Mouse (Mus musculus) hindbrain, postnatal 0 days (tissue): ENCODE results near the gene Kcnh2. TPM values are rescaled to one million over a fixed set of nuclear protein-coding genes. Genes with fewer than 3 reads are reported as not detected.
A peak's percentile ranks its signal among the peaks of the same experiment; 100 is the strongest.

ENCODE experiments used
- ATAC-seq: fragments of 200-750 bp; cut with Nextera tagmentation; 2 replicates; pipeline ENCODE4 v1.8.0; 2017; ENCODE audit warnings: mild to moderate bottlenecking, moderate TSS enrichment, moderate library complexity
- DNase-seq: peaks from one replicate; pipeline ENCODE4 v3.0.0-alpha.2; 2015; ENCODE audit warnings: low spot score
- H3K27ac ChIP-seq: fragments of 300-500 bp; sonication (generic); 2 replicates; pipeline ENCODE4 v1.5.1; 2014; ENCODE audit warnings: mild to moderate bottlenecking
- H3K27me3 ChIP-seq: fragments of 300-500 bp; sonication (generic); 2 replicates; pipeline ENCODE4 v1.6.1; 2014; ENCODE audit warnings: low read length, mixed read lengths; ENCODE audit not compliant: insufficient read depth
- H3K36me3 ChIP-seq: fragments of 300-500 bp; sonication (generic); 2 replicates; pipeline ENCODE4 v1.6.1; 2014; ENCODE audit warnings: low read length, mixed read lengths; ENCODE audit not compliant: insufficient read depth
- H3K4me1 ChIP-seq: fragments of 300-500 bp; sonication (generic); 2 replicates; pipeline ENCODE4 v1.6.1; 2014; ENCODE audit warnings: antibody characterized with exemption, low read length, mixed read lengths; ENCODE audit not compliant: insufficient read depth
- H3K4me2 ChIP-seq: fragments of 300-500 bp; sonication (generic); 2 replicates; pipeline ENCODE4 v1.6.1; 2014; ENCODE audit warnings: low read depth, mild to moderate bottlenecking, low read length, moderate library complexity, mixed read lengths
- H3K4me3 ChIP-seq: fragments of 300-500 bp; sonication (generic); 2 replicates; pipeline ENCODE4 v1.5.1; 2014; ENCODE audit warnings: low read length
- H3K9ac ChIP-seq: fragments of 300-500 bp; sonication (generic); replicated peaks from 2 replicates; pipeline ENCODE4 v1.6.1; 2014; ENCODE audit warnings: mild to moderate bottlenecking, low read length, moderate library complexity, mixed read lengths
- H3K9me3 ChIP-seq: fragments of 300-500 bp; sonication (generic); 2 replicates; pipeline ENCODE4 v1.6.1; 2016; ENCODE audit warnings: low read length, mixed read lengths
- CTCF ChIP-seq: IDR thresholded peaks from 2 replicates; pipeline ENCODE4 v1.5.1; 2016; ENCODE audit warnings: antibody characterized with exemption, control low read depth, low read depth
- WGBS: fragments of 180-500 bp; shearing (Covaris S2); extraction: QIAGEN DNeasy Blood & Tissue Kit; methylation state at CpG from one replicate; pipeline ENCODE4 v1.1.7; 2014; 5-methylcytosine and 5-hydroxymethylcytosine counted together
- polyA plus RNA-seq: library from polyadenylated mRNA; unstranded; fragments of >200 nt; fragmentation: Nextera tagmentation; extraction: Ambion mirVana; gene quantifications from 2 replicates; pipeline ENCODE4 v1.2.1, GENCODE M21; 2015
- total RNA-seq: library from RNA; depleted of rRNA; stranded (reverse); fragments of >200 nt; gene quantifications from 2 replicates; pipeline ENCODE4 v1.2.3, GENCODE M21; 2014

Gene Kcnh2
- total and polyA plus RNA-seq, 2 experiments from 2014 or later: 11.5 to 70.5 TPM

DNA sequence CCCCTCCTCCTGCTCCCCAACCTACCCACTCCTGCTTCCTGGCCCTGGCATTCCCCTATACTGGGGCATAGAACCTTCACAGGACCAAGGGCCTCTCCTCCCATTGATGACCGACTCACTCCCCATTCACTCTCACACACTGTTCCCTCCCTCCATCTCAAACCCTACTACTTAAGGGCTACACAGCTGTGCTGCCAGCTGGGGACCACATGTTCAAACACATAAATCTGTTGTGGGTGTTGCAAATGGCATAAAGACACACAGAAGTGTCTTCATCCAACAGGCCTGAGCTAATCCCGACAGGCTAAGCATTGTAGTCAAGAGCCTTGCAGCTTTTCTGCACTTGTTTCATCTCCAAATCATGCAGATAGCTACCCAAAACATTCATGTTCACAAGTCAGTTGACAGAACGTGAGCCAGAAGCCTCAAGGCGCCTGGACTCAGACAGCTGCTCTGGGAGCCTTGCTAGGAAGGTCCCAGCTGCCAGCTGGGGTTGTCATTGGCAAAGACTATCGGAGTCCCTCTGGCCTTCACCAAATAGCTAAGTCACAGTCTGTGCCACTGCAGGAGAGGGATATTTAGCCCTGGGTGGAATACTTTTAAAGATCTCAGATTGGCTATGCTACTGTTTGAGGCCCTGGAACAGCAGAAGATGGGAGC, 44.2 kb downstream of the Kcnh2 start:
- H3K27me3 ChIP-seq: no peaks in the 10 kb centered on the region
- no peak overlapping the region for H3K9ac ChIP-seq
- H3K4me1 ChIP-seq: no peaks in the 10 kb centered on the region
- no peaks in the 10 kb centered on the region for H3K9me3 ChIP-seq
- ATAC-seq: 0 out of 2 replicates have a peak, but pooled peaks have one; percentile 40
- 54% methylated on average over 5 of the region's 5 CpGs for WGBS
- no peak overlapping the region for H3K4me2 ChIP-seq
- no peak overlapping the region for H3K4me3 ChIP-seq
- no peak for TF ChIP-seq CTCF
- no peak overlapping the region for H3K27ac ChIP-seq
- peak; percentile 58 for DNase-seq
- H3K36me3 ChIP-seq: no peaks in the 10 kb centered on the region

DNA sequence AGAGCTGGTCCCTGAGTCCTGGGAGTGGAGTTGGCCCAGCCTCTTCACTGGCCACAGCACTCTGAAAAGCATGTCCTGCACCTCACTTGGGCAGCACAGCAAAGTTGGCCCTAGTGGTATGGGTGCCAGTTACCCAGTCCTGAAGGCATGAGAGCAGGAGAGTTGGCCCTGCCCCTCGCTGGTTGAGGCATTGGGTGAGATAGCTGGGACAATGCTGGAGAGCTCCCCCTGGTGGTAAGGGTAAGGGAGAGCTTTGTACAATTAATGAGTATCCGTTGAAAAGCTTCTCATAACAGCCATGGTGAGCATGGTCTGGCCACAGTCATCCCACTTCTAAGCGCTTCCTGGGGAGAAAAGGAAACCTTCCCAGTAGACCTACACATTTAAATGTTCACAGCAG, 48.2 kb downstream of the Kcnh2 start:
- H3K36me3 ChIP-seq: no peaks in the 10 kb centered on the region
- WGBS: 56% methylated on average over 3 of the region's 3 CpGs

DNA sequence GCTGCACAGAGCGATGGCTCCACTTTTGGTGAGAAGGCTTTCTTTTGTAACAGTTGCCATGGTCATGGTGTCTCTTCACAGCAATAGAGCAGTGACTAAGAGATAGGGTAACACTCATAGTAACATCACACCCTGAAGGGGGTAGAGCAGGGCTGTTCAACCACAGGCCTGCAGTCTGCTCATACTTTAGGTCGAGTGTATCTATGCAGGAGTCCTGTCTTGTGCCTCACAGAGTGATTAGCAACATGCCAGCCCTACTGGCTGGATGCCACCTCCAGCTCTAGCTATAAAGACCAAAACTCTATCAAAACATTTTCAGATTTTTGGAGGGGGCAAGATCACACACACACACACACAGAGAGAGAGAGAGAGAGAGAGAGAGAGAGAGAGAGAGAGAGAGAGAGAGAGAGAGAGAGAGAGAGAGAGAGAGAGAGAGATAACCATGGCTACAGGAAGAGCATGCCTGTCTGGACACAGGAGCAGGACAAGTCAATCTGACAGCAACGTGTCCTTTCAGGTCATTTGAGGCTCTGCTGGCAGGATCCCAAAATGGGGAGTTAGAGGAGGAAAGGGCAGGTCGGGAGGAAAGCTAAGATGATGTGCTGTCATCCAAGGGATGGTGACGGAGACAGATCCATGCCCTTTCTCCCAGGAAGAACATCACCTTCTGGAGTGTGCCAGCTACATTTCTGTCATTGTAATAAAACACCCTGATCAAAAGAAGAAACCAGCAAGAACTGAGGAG, 51.4 kb downstream of the Kcnh2 start:
- DNase-seq (peak; percentile 50), ATAC-seq (0 out of 2 replicates have a peak, but pooled peaks have one; percentile 53)
- no peaks in the 10 kb centered on the region for H3K9me3 ChIP-seq
- no peaks in the 10 kb centered on the region for H3K27me3 ChIP-seq
- H3K4me3 ChIP-seq: no peak overlapping the region
- no peak overlapping the region for H3K4me2 ChIP-seq
- no peaks in the 10 kb centered on the region for H3K36me3 ChIP-seq
- no peaks in the 10 kb centered on the region for H3K4me1 ChIP-seq
- no peak for TF ChIP-seq CTCF
- WGBS: 30% methylated on average over 5 of the region's 5 CpGs
- H3K27ac ChIP-seq: no peak overlapping the region
- no peak overlapping the region for H3K9ac ChIP-seq

More for the DNA sequence above, 48.2 kb downstream of the Kcnh2 start:
- H3K27me3 ChIP-seq: no peaks in the 10 kb centered on the region
- H3K4me3 ChIP-seq: no peak overlapping the region
- ATAC-seq: no peak
- no peak overlapping the region for H3K4me2 ChIP-seq
- H3K9me3 ChIP-seq: no peaks in the 10 kb centered on the region
- H3K4me1 ChIP-seq: no peaks in the 10 kb centered on the region
- peak; percentile 49 for TF ChIP-seq CTCF
- no peak overlapping the region for H3K27ac ChIP-seq
- H3K9ac ChIP-seq: no peak overlapping the region
- no peak for DNase-seq

DNA sequence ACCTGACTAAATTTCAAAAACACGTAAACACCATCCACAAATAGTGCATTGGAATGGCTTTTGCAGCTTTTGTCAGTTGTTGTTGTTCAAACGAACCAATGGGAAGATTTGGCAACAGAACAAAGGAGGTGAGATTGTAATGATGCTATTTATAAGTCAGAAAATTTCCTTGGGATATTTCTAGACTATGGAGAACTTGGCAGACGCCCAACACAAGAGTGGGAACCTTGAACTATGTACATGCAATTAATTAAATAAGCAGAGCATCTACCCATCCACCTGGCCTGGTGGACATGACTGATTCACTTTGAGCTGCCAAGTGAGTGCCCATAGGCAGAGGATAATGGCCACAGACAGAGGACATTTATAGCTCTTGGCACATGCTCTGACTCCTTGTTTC, 59.5 kb downstream of the Kcnh2 start:
- 60% methylated on average over 3 of the region's 3 CpGs for WGBS
- Histone ChIP-seq H3K4me1 (no peaks in the 10 kb centered on the region), H3K4me3 (no peak overlapping the region), H3K4me2 (no peak overlapping the region), H3K27ac (no peak overlapping the region), H3K36me3 (no peaks in the 10 kb centered on the region), H3K9ac (no peak overlapping the region), H3K9me3 (0 out of 2 replicates have a peak, but pooled peaks cover 5% of the 10 kb centered on the region), H3K27me3 (no peaks in the 10 kb centered on the region)
- DNase-seq (no peak), ATAC-seq (no peak)
- no peak for TF ChIP-seq CTCF

DNA sequence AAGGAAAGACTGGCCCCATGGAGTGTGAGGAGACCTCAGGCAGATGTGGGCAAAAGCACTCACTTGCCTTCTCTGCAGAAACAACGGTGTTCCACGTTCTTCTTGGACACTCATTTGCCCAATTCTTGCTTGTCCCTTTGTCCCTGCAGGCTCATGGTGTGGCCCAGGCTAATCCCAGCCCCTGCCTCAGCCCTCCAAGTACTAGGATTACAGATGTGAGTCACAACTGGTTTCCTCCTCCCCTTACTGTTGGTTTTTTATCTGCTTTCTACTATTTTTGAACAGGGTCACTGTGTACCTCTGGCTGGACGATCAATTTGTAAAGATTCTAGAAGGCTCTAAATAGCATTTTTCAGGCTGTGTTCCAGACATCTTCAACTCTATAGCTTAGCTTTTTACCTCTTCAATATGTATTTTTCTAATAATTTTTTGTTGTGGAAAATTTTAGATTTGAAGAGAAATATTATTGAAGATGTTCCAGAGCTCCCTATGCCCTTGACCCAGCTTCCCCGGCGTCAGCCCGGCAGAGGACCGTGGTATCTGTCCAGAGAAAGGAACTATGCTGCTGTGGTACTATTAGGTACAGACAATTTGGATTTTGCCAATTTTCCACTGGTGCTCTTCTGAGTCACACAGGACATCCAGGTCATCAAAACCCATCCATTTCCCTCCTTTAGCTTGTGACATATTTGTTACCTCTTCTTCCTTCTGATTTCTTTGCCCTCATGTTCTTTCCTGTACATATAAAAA, 65.0 kb downstream of the Kcnh2 start:
- no peak for TF ChIP-seq CTCF
- no peak for ATAC-seq
- Histone ChIP-seq H3K9me3 (no peaks in the 10 kb centered on the region), H3K27me3 (no peaks in the 10 kb centered on the region), H3K36me3 (no peaks in the 10 kb centered on the region), H3K4me1 (peaks cover 8% of the 10 kb centered on the region; the same call in 1 of the 2 replicates), H3K4me3 (no peak overlapping the region), H3K9ac (no peak overlapping the region), H3K27ac (no peak overlapping the region), H3K4me2 (no peak overlapping the region)
- DNase-seq: no peak
- 85% methylated on average over 7 of the region's 7 CpGs for WGBS

DNA sequence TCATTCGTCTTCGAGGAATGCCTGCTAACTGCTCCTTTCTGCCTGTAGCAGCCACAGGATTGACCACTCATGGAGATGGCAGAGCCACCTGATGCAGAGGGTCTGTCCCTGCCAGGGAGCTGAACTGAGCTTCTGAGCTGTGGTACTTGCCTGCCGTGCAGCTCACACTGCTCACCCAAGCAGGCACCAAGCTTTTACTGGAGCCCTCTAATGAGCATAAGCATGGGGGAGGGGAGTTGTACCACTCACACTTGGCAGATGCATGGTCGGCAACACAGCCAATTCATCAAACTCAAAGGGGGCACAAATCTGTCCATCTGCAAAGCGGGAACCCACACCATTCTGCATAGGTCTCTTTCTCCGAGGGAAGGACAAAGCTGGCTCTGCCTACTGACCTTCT, 67.3 kb downstream of the Kcnh2 start:
- H3K27me3 ChIP-seq: no peaks in the 10 kb centered on the region
- no peaks in the 10 kb centered on the region for H3K36me3 ChIP-seq
- peaks cover 8% of the 10 kb centered on the region; the same call in 1 of the 2 replicates for H3K4me1 ChIP-seq
- no peak for TF ChIP-seq CTCF
- no peak overlapping the region for H3K4me3 ChIP-seq
- no peak overlapping the region for H3K27ac ChIP-seq
- no peaks in the 10 kb centered on the region for H3K9me3 ChIP-seq
- H3K4me2 ChIP-seq: no peak overlapping the region
- H3K9ac ChIP-seq: no peak overlapping the region
- peak; percentile 55; the same call in 1 of the 2 replicates for ATAC-seq
- 51% methylated on average over 6 of the region's 6 CpGs for WGBS
- peak; percentile 38 for DNase-seq
